Mouse (Mus musculus) T-helper 1 cell (primary cell): ENCODE data around the gene Lrp2.

Experiments
- in situ Hi-C: fragments of 300-600 bp; cut with MboI, MseI; formaldehyde crosslinking; loops from one replicate; pipeline ENCODE4 v1.15.1; 2025; ENCODE audit warnings: high pct_unique_total_duplicates

The Lrp2 gene

DNA sequence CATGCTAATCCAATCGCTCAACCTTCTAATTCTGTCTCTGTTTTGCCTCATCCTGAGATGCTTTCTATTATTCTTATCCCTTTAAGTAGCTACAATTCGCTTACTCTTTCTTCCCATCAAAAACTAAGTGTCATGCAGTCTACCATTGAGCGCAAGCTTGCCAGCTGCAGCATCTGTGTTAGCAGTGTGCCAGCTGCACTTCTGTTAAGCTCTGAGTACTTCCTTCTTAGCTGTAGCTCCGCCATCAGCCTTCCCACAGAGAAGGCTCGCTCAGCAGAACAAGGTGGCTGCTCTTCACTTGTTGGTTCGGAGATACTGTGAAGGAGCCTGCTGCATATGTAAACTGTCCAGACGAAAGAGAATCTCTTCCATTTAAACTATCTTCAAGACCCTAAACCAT, 183.6 kb downstream of the Lrp2 start:
- in situ Hi-C loops, result no loop called here

DNA sequence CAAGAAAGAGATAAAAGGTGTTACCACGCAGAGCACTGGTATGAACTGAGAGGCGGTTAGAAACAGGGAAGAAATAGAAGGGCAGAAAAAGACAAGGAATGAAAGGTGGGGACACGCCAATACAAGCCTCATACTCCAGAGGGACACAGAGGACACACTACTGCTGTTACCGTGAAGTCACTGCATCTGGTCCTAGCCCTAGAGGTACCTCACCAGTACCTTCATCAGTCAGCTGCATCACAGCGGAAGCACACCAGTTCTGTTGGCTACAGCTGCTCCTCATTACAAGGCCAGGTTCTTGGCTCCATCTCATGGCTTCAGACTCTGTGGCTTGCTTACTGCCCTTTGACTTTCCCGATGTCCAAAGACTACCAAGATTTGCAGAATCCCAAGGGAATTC, 184.0 kb downstream of the Lrp2 start:
- in situ Hi-C loops, result no loop called here

DNA sequence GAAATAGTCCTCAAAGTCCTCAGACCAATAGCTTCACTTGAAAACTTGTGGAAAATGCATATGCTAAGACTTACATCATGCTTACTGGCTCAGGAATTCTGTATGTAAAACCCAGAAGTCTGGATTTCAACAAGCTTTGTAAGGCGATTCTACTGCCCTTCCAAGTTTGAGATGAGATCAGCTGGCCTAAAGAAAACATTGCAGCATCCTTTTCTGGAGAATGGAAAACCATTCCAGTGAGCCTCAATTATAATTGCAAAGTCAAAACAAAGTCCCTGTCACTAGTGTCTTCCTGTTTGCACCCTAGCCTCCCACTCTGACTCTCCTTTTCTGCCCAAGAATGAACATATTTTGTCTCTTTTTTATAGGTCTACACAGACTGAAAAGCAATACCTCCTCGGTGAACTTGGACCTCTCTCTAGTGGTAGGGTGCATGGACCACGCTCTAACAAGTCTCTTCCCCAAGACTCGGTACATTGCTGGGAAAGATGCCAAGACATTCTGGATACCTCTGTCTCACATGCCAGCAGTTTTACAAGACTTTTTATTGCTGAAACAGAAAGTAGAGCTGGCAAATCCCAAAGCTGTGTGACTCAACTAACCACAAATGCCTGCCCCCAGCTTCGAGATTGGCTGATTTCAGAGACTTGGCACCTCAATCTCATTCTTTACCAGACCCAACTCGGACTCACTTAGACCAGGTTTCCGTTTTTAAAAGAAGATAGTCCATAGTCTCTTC, 184.8 kb downstream of the Lrp2 start:
- in situ Hi-C loops, result no loop called here

DNA sequence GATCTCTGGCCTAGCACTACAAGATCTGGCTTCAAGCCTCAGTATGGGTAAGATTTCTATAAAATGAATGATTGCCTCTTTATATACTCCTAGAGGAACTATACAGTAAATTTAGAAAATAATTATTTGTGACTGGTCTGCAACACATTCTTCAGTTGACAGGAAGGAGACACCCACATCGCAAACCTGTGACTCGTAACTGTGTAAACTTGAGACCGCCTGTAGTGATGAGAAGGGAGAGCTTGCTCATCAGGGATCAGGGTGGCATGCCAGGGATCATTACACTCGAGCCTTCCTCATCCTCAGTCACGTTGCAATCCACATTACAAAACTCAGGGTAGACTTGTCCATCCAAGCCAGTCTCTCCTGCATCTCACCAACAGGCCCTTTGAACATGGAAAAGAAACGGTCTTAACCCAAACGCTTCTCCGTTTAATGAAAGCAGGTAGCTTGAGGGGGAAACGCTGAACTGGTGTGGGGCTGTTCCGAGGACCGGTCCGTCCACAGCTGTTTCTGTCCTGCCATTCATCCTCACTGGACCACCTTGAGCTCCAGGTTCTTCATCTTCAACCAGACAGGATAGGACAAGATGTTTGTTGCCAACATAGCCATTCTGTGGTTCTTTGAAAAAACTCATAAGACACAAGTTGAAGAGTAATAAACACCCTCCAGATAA, 189.0 kb downstream of the Lrp2 start:
- in situ Hi-C loops, result no loop called here

DNA sequence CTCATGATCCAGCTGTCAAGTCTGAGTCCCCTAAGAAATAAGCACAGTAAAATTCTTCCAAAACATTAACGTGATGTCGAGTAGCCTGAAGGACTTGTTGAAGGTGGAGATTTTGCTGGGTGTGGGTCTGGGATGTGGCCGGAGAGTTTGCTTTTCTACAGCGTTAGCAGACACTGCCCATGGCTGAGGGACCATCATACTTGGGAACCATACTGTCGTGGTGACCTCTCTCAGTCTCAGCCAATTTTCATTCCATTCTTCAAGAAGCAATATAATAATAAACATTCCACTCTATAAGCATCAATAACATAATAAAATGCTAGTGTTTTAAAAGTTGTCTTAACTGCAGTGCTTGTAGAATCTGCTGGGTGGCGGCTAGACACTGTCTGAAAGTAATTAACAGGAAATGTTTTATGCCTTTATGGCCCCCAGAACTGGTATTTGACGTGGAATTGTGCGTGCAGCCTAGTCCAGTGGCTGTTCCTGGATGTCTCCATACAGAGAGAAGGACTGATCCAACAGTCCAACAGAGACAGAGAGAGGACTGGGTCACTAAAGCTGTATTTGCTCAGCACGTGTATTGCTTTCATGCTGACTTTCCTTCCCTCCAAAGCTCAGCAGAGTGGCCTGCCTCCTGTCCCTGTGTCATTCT, 190.1 kb downstream of the Lrp2 start:
- in situ Hi-C loops, result no loop called here

DNA sequence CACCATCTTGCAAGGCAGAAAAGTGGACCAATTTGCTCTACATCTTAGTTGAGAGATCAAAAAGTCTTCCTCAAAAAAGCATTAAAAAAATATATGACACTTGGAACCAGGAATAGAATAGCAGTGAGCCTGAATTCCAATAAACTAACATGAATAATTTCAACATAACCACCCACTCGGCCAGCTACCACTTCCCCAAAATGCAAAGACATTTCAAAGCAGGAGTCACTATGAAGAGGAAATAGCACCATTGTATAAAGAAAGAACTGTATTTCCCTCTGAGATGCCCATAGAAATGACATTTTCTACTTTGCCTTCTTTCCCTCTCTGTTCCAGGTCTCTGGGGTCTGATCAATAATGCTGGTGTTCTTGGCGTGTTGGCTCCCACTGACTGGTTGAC, 191.9 kb downstream of the Lrp2 start:
- in situ Hi-C loops, result no loop called here

DNA sequence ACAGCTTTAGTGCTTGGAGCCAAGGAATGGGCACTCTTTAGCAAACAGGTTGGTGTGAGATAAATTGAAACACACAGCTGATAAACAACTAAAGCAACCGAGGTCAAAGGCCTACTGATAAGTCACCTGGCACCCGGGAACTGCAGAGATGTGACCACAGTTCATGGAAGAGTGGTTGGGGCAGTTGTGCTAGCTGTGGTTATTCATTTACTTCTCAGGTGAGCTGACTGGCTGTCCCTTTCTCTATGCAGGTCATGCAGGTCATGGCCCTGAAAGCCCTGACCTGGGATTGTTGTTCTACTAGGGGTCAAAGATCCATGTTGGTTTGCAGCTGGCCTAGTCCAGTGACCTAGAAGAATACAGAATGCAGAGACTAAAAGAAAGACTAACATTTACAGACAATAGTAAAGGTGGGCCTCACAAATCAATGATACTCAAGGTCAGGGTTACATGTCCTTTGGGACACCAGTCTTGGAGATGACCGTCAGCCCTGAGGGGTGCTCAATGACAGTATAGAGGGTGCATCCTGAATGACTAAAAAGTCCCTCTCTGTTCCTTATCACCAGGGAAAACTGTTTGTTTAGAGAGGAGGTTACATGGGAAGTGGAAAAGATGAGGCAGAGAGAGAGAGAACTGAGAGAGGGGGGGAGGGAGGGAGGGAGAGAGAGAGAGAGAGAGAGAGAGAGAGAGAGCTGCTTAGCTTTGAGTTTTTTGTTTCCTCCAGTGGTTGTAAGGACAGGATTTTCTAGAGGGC, 199.6 kb downstream of the Lrp2 start:
- in situ Hi-C loops, result loop anchor here (10.0 kb wide), 1 partner anchor 941 kb away; no protein-coding TSS in a partner anchor

DNA sequence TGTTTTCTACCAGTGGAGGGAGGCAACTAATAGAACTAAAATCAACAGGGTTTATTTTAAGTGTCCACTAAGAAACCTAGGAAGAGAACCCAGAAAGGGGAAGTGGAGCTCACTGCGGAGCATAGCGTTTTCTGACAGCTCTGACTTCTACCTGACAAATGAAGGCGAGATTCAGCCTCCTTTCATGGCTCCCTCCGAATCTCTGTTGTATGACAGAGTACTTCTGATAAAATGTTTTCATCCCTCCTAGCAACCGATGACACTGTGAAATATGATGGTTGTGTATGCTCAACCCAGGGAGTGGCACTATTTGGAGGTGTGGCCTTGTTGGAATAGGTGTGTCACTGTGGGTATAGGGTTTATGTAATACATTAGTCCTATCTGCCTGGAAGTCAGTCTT, 203.0 kb downstream of the Lrp2 start:
- in situ Hi-C loops, result loop anchor here (10.0 kb wide), 1 partner anchor 938 kb away; no protein-coding TSS in a partner anchor

DNA sequence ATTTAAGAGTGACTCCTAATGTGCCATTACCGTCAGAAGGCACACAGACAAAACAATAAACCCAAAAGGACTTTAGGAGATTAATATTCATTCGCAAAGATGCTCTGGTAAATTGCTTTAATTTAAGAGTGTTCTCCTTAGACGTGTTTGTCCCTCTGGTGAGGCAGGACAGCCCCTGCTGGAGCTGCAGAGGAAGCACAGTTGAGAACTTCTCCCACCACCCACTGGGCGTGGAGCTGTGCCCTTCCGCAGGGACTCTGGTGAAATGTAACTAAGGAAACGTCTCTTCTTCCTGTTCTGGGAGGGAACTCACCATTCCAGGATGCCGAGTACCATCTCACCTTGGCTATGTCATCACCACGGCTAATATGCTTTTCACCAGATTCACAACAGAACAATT, 204.1 kb downstream of the Lrp2 start:
- in situ Hi-C loops, result loop anchor here (10.0 kb wide), 1 partner anchor 937 kb away; no protein-coding TSS in a partner anchor

DNA sequence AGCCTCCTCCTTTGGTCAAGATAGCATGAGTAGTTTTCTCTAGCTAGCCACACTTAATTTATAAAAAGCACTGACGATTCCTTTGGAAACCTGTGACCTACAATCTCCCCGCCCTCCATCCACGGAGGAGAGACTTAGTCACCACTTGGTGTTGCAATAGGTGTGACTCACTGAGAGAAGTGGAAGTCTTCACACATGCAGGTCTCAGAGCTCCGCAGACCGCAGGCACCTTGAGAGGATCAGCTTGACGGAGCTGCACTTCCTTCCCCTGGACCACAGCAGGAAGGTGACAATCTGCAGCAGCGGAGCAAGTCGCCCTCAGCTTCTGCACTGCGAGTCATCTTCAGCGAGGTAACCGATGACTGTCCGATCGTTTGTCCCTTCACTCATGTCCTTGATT, 205.6 kb downstream of the Lrp2 start, which contains the start of gene Dhrs9:
TSS of gene Dhrs9 (plus strand) at position 165 of the 400 bp plus-strand sequence.
- in situ Hi-C loops, result loop anchor here (10.0 kb wide), 1 partner anchor 935 kb away; no protein-coding TSS in a partner anchor

DNA sequence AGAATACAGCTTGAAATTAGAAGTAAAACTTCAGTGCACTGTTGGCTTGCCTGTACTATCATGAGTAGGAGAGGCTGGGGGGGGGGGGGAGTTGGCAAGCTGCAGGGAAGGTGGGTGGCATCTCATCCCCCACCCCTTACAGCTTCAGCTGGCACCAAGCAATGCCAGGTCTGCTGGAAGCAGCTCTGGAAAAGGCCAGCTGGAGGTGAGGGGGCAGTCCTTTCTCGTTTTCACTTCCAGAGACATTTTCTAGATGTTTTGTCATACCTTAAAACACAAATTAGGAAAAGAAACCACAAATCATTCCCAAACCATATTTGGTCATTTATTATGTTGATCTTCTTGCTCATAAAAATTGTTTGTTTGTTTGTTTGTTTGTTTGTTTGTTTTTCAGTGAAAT, 206.1 kb downstream of the Lrp2 start:
- in situ Hi-C loops, result loop anchor here (10.0 kb wide), 1 partner anchor 935 kb away; no protein-coding TSS in a partner anchor

DNA sequence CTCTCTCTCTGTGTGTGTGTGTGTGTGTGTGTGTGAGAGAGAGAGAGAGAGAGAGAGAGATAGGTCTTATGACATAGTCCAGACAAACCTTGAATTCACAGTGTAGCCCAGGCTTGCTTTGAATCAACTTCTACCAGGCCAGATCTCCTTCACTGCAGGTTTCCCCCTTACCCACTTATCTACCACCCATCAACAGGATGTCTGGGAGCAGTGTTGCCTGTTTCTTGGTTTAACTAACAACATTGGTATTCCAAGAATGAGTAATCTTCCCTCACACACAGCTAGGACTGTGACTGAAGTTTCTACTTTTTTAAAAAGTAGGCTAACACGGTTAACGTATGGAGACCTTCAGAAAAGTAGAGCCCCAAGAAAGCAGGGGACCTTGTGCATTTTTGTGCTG, 209.1 kb downstream of the Lrp2 start:
- in situ Hi-C loops, result no loop called here
